Mouse (Mus musculus): ENCODE data around the gene Gm973.

- TF ChIP-seq CTCF (conservative IDR thresholded peaks at IDR 0.05; ENCODE audit: insufficient read depth, insufficient read length, low read depth, low read length) (no peak), POLR2A (IDR thresholded peaks at IDR 0.05; ENCODE audit: low read depth, low read length) (no peak)
Measured at GRCm38 (mm10) chr1:59651201-59651819, 135.2 kb downstream of the Gm973 start.
